Mouse (Mus musculus) hindbrain, embryonic 12.5 days (tissue): Measurements from ENCODE around the gene Sdcbp2. TPM values are rescaled to one million over a fixed set of nuclear protein-coding genes. Genes with fewer than 3 reads are reported as not detected.
"Not testable (repeated sequence)": the region's sequence is repeated elsewhere in the genome, so short reads cannot be mapped to it uniquely, and the experiment has no call there.

Source experiments
- ATAC-seq: fragments of 200-750 bp; cut with Nextera tagmentation; 2 replicates; pipeline ENCODE4 v1.8.0; 2017; ENCODE audit warnings: moderate TSS enrichment; ENCODE audit not compliant: low FRiP score
- H3K27ac ChIP-seq: fragments of 300-500 bp; sonication (generic); 2 replicates; pipeline ENCODE4 v1.5.1; 2016; ENCODE audit warnings: mild to moderate bottlenecking
- H3K27me3 ChIP-seq: fragments of 300-500 bp; sonication (generic); 2 replicates; pipeline ENCODE4 v1.6.1; 2016; ENCODE audit warnings: mild to moderate bottlenecking
- H3K36me3 ChIP-seq: fragments of 300-500 bp; sonication (generic); 2 replicates; pipeline ENCODE4 v1.6.1; 2016; ENCODE audit warnings: mild to moderate bottlenecking
- H3K4me1 ChIP-seq: fragments of 300-500 bp; sonication (generic); 2 replicates; pipeline ENCODE4 v1.6.1; 2016
- H3K4me2 ChIP-seq: fragments of 300-500 bp; sonication (generic); replicated peaks from 2 replicates; pipeline ENCODE4 v1.6.1; 2016; ENCODE audit warnings: mild to moderate bottlenecking
- H3K4me3 ChIP-seq: fragments of 300-500 bp; sonication (generic); 2 replicates; pipeline ENCODE4 v1.5.1; 2016; ENCODE audit warnings: mild to moderate bottlenecking
- H3K9ac ChIP-seq: fragments of 300-500 bp; sonication (generic); 2 replicates; pipeline ENCODE4 v1.6.1; 2016; ENCODE audit warnings: mild to moderate bottlenecking, moderate library complexity
- H3K9me3 ChIP-seq: fragments of 300-500 bp; sonication (generic); replicated peaks from 2 replicates; pipeline ENCODE4 v1.6.1; 2016; ENCODE audit warnings: mild to moderate bottlenecking
- WGBS: fragments of 180-500 bp; shearing (Covaris S2); methylation state at CpG from one replicate; pipeline ENCODE4 v1.1.7; 2016; 5-methylcytosine and 5-hydroxymethylcytosine counted together
- polyA plus RNA-seq: library from polyadenylated mRNA; unstranded; fragments of >200 nt; fragmentation: Nextera tagmentation; extraction: Ambion mirVana; gene quantifications from 2 replicates; pipeline ENCODE4 v1.2.1, GENCODE M21; 2016

Sdcbp2 gene
- polyA plus RNA-seq, 1 experiment from 2014 or later, result 0.50 TPM

- not testable (repeated sequence) for H3K4me2 ChIP-seq, H3K27me3 ChIP-seq, H3K9ac ChIP-seq, H3K4me1 ChIP-seq, H3K27ac ChIP-seq, H3K9me3 ChIP-seq, ATAC-seq, H3K36me3 ChIP-seq, H3K4me3 ChIP-seq
- 89% methylated on average over 8 of the region's 8 CpGs for WGBS
Measured at GRCm38 (mm10) chr2:151615779-151616178, 43.4 kb downstream of the Sdcbp2 start.

DNA sequence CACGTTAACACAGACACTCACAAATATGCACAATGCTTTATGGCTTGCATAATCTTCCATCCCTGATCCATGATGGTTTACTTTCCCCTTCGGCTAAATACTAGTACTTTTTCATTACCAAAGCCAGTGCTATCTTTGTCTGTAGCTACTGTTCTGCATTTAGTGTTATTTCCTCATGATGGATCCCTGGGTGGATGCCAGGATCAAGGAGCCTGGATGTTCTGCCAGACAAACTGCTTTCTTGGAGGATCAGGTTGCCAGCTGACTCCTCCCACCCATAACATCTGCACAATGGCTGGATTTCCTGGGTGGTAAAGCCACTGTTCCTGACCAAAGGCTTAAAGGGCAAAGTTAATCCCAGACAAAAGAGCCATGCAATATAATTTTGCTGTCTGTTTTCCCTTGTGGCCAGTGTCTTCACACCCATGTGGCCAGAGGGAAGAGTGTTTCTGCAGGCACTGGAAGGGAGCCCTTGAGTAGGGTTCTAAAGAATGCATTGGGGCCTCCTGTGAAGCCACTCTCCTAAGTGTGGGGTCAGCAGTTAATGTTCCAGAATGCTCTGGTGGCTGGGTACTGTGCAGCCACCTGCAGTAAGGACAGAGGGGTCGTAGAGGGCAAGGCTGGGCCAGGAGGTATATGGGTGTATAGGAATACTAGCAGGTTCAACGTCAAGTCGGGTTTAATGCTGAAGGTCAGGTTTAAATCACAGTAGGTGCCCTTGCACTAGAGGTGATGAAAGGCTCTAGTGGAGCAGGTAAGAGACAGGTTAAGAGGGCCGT lies 44.3 kb downstream of the Sdcbp2 start:
- H3K27me3 ChIP-seq, result no peaks in the 10 kb centered on the region
- no peaks in the 10 kb centered on the region for H3K36me3 ChIP-seq
- H3K4me1 ChIP-seq, result 0 out of 2 replicates have a peak, but pooled peaks cover 4% of the 10 kb centered on the region
- H3K4me3 ChIP-seq, result no peak overlapping the region
- no peak overlapping the region for H3K27ac ChIP-seq
- 76% methylated on average over 6 of the region's 6 CpGs for WGBS
- no peak overlapping the region for H3K4me2 ChIP-seq
- no peak overlapping the region for H3K9ac ChIP-seq
- ATAC-seq, result no peak
- no peaks in the 10 kb centered on the region for H3K9me3 ChIP-seq

DNA sequence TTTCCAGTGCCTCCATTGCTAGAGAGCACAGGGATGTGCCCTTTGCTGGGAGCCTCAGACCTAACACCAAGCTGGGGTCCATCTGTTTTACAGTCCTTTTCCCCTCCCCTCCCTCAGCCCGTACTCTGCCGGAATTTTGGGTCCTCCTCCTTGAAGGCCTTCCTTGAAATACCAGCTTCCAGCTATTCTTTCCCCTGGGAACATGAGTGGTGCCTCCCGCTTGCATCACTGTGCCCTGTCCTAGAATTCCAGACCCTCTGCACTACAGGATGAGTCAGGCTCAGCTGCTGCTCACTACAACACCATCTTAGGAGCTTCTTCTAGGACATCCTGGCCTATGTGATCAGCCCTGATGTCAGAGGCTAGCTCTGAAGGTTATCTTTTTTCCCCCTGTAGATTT lies 51.4 kb downstream of the Sdcbp2 start:
- Histone ChIP-seq H3K9me3 (no peaks in the 10 kb centered on the region), H3K4me1 (no peaks in the 10 kb centered on the region), H3K9ac (no peak overlapping the region), H3K4me3 (no peak overlapping the region), H3K36me3 (no peaks in the 10 kb centered on the region), H3K4me2 (no peak overlapping the region), H3K27me3 (no peaks in the 10 kb centered on the region), H3K27ac (no peak overlapping the region)
- no peak for ATAC-seq
- 62% methylated on average over 3 of the region's 3 CpGs for WGBS

- peaks cover 11% of the 10 kb centered on the region for H3K27me3 ChIP-seq
- no peak overlapping the region for H3K27ac ChIP-seq
- no peak overlapping the region for H3K9ac ChIP-seq
- no peak for ATAC-seq
- H3K4me3 ChIP-seq, result no peak overlapping the region
- H3K9me3 ChIP-seq, result no peaks in the 10 kb centered on the region
- H3K4me1 ChIP-seq, result peaks cover 5% of the 10 kb centered on the region
- H3K36me3 ChIP-seq, result no peaks in the 10 kb centered on the region
- WGBS, result 90% methylated on average over 7 of the region's 7 CpGs
- H3K4me2 ChIP-seq, result no peak overlapping the region
Measured at GRCm38 (mm10) chr2:151626296-151626695, 53.9 kb downstream of the Sdcbp2 start.

DNA sequence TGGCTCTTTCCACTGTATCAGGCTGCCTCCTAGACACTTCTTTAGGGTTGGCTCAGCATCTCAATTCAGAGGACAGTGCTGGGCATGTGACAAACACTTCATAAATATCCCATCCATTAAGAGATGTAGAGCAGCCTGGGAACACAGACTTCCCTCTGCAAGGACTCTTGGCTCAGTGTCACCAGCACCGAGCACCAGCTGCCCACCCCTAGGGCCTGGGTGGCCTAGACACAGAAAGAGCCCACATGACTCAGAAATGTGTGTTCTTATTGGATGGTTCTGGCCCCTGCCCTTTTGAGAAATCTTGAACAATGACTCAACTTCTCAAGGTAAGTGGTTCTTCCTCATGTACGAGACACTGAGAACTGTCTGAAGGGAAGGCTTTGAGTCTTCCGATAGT lies 55.6 kb downstream of the Sdcbp2 start:
- 90% methylated on average over 3 of the region's 3 CpGs for WGBS
- no peak for ATAC-seq
- no peak overlapping the region for H3K4me2 ChIP-seq

GRCm38 (mm10) chr2:151629310-151629709 lies 56.9 kb downstream of the Sdcbp2 start:
- Histone ChIP-seq H3K9me3 (no peaks in the 10 kb centered on the region), H3K4me2 (no peak overlapping the region), H3K36me3 (no peaks in the 10 kb centered on the region), H3K27ac (no peak overlapping the region), H3K27me3 (peaks cover 33% of the 10 kb centered on the region), H3K4me3 (no peak overlapping the region), H3K9ac (no peak overlapping the region), H3K4me1 (peaks cover 10% of the 10 kb centered on the region)
- WGBS, result 72% methylated on average over 7 of the region's 7 CpGs
- no peak for ATAC-seq

More for the DNA sequence above, 55.6 kb downstream of the Sdcbp2 start:
- H3K9ac ChIP-seq, result no peak overlapping the region
- no peaks in the 10 kb centered on the region for H3K36me3 ChIP-seq
- peaks cover 10% of the 10 kb centered on the region for H3K4me1 ChIP-seq
- H3K9me3 ChIP-seq, result no peaks in the 10 kb centered on the region
- H3K27me3 ChIP-seq, result peaks cover 23% of the 10 kb centered on the region
- no peak overlapping the region for H3K4me3 ChIP-seq
- no peak overlapping the region for H3K27ac ChIP-seq

- Histone ChIP-seq H3K4me3 (peak overlapping the region; percentile 80), H3K9me3 (no peaks in the 10 kb centered on the region), H3K9ac (peak overlapping the region; percentile 83), H3K27me3 (peaks cover 33% of the 10 kb centered on the region), H3K27ac (peak overlapping the region; percentile 80), H3K4me1 (peaks cover 10% of the 10 kb centered on the region), H3K36me3 (no peaks in the 10 kb centered on the region), H3K4me2 (peak overlapping the region; percentile 96)
- WGBS, result 2% methylated on average over 22 of the region's 22 CpGs
- ATAC-seq, result 0 out of 2 replicates have a peak, but pooled peaks have one; percentile 17
Measured at GRCm38 (mm10) chr2:151631406-151632158, 59.2 kb downstream of the Sdcbp2 start.

GRCm38 (mm10) chr2:151632159-151632814 lies 59.9 kb downstream of the Sdcbp2 start, which contains the start of gene Snph:
TSS of gene Snph (minus strand) at chr2:151632593.
- peak within 1 kb of the TSS; percentile 96 for H3K4me2 ChIP-seq
- WGBS, result under 1% methylated on average over 45 of the region's 47 CpGs

DNA sequence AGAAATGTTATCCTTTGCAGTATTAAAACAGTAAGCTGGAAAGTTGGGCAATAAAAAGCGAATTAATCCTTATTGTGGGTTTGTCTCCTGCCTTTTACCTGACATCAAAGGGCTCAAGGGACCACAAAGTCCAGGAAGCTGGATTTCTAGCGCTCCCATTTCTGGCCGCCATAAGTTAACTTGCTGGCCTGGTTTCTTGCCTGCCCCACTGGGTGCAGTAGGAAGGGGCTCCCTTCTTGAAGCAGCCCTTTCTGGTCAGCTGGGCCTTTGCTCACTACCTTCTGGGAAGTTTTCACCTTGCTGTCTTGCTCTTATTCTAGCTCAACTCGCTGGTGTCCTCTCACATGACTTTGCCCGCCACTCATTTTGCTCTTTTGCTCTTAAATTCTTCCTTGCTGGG lies 60.6 kb downstream of the Sdcbp2 start:
- H3K4me1 ChIP-seq, result peaks cover 10% of the 10 kb centered on the region
- no peaks in the 10 kb centered on the region for H3K9me3 ChIP-seq
- 35% methylated on average over 5 of the region's 5 CpGs for WGBS
- H3K4me2 ChIP-seq, result no peak overlapping the region
- H3K27ac ChIP-seq, result no peak overlapping the region
- no peaks in the 10 kb centered on the region for H3K36me3 ChIP-seq
- H3K9ac ChIP-seq, result no peak overlapping the region
- H3K27me3 ChIP-seq, result peaks cover 33% of the 10 kb centered on the region
- H3K4me3 ChIP-seq, result no peak overlapping the region
- no peak for ATAC-seq

More at GRCm38 (mm10) chr2:151632159-151632814, 59.9 kb downstream of the Sdcbp2 start, which contains the start of gene Snph:
- Histone ChIP-seq H3K27me3 (peaks cover 33% of the 10 kb centered on the region), H3K27ac (peak within 1 kb of the TSS; percentile 80), H3K4me3 (peak within 1 kb of the TSS; percentile 80), H3K36me3 (no peaks in the 10 kb centered on the region), H3K4me1 (peaks cover 10% of the 10 kb centered on the region), H3K9me3 (no peaks in the 10 kb centered on the region), H3K9ac (peak within 1 kb of the TSS; percentile 83)
- peak; percentile 90 for ATAC-seq

GRCm38 (mm10) chr2:151634903-151635302 lies 62.5 kb downstream of the Sdcbp2 start:
- ATAC-seq, result no peak
- Histone ChIP-seq H3K9me3 (no peaks in the 10 kb centered on the region), H3K27me3 (peaks cover 30% of the 10 kb centered on the region), H3K9ac (no peak overlapping the region), H3K4me1 (peaks cover 7% of the 10 kb centered on the region), H3K4me3 (no peak overlapping the region), H3K4me2 (no peak overlapping the region), H3K36me3 (no peaks in the 10 kb centered on the region), H3K27ac (no peak overlapping the region)
- 44% methylated on average over 2 of the region's 2 CpGs for WGBS

GRCm38 (mm10) chr2:151635362-151636014 lies 63.1 kb downstream of the Sdcbp2 start:
- Histone ChIP-seq H3K4me1 (peaks cover 7% of the 10 kb centered on the region), H3K27ac (no peak overlapping the region), H3K9ac (no peak overlapping the region), H3K36me3 (no peaks in the 10 kb centered on the region), H3K4me2 (no peak overlapping the region), H3K4me3 (no peak overlapping the region), H3K9me3 (no peaks in the 10 kb centered on the region), H3K27me3 (peaks cover 28% of the 10 kb centered on the region)
- no peak for ATAC-seq
- WGBS, result 73% methylated on average over 9 of the region's 9 CpGs

DNA sequence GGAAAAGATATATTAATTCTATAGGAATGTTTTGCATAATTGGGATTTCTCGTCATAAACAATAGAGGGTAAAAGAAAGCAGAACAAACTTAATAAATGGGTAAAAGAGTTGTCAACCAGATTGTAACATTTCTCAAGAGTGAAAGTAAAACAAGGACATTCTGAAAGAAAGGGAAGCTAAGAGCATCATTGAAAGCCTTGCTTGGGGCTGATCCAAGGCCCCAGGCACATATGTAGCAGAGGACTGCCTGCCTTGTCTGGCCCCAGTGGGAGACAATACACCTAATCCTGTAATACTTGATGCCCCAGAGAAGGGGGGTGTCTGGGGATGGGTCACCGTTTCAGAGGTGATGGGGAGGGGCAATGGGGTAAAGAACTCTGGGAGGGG lies 63.6 kb downstream of the Sdcbp2 start:
- Histone ChIP-seq H3K27ac (no peak overlapping the region), H3K9me3 (no peaks in the 10 kb centered on the region), H3K4me3 (no peak overlapping the region), H3K4me2 (no peak overlapping the region), H3K4me1 (peaks cover 7% of the 10 kb centered on the region), H3K36me3 (no peaks in the 10 kb centered on the region), H3K9ac (no peak overlapping the region), H3K27me3 (peaks cover 24% of the 10 kb centered on the region)
- 82% methylated on average over 2 of the region's 2 CpGs for WGBS
- no peak for ATAC-seq
